Mouse (Mus musculus) activated CD4-positive, CD25-positive, alpha-beta regulatory T cell, adult 4 months (primary cell): ENCODE results near the gene 1700049E17Rik1. TPM values are rescaled to one million over a fixed set of nuclear protein-coding genes. Genes with fewer than 3 reads are reported as not detected.
"Not testable (repeated sequence)": the region's sequence is repeated elsewhere in the genome, so short reads cannot be mapped to it uniquely, and the experiment has no call there.

ENCODE experiments used
- ATAC-seq: one replicate; pipeline ENCODE4 v1.8.0; 2017
- polyA plus RNA-seq, 2 experiments: library from polyadenylated mRNA; unstranded; fragments of 100-300 nt; shearing (Covaris generic); gene quantifications; one replicate each; pipeline ENCODE4 v1.2.1; 2017

Gene 1700049E17Rik1
- not detected for polyA plus RNA-seq

- ATAC-seq, result not testable (repeated sequence)
Measured at GRCm38 (mm10) chr14:41924649-41925048, at the start of gene 1700049E17Rik1. Gene 1700049E17Rik1 (plus strand): TSS chr14:41924949.

- not testable (repeated sequence) for ATAC-seq
Measured at GRCm38 (mm10) chr14:41907190-41907589, 17.6 kb upstream of the 1700049E17Rik1 start, which contains the start of gene Gm7980. Gene Gm7980 (minus strand): TSS chr14:41907290.

GRCm38 (mm10) chr14:41943695-41944094, 18.9 kb downstream of the 1700049E17Rik1 start, which contains the start of gene 1700024B05Rik:
Gene 1700024B05Rik (plus strand): TSS chr14:41943995.
- ATAC-seq, result not testable (repeated sequence)

- ATAC-seq, result not testable (repeated sequence)
Measured at GRCm38 (mm10) chr14:41964095-41964494, 39.3 kb downstream of the 1700049E17Rik1 start.

GRCm38 (mm10) chr14:41967827-41968226, 43.1 kb downstream of the 1700049E17Rik1 start, which contains the start of gene Gm6401:
Gene Gm6401 (minus strand): TSS chr14:41967927.
- not testable (repeated sequence) for ATAC-seq

GRCm38 (mm10) chr14:41968596-41968995, 43.8 kb downstream of the 1700049E17Rik1 start:
- ATAC-seq, result not testable (repeated sequence)

Other genes with a start within 250 kb of the 1700049E17Rik1 start
- gene Gm8068, start 223.1 kb upstream of the 1700049E17Rik1 start, polyA plus RNA-seq, result not detected
- not detected for gene Gm7929, start 174.3 kb upstream of the 1700049E17Rik1 start, polyA plus RNA-seq
- gene Gm47189, start 152.5 kb upstream of the 1700049E17Rik1 start, polyA plus RNA-seq, result not detected
- gene Gm7980, start 17.7 kb upstream of the 1700049E17Rik1 start, polyA plus RNA-seq, result not detected
- not detected for gene 1700024B05Rik, start 19.0 kb downstream of the 1700049E17Rik1 start, polyA plus RNA-seq
- gene Gm6401, start 43.0 kb downstream of the 1700049E17Rik1 start, polyA plus RNA-seq, result not detected
- gene Gm3543, start 58.4 kb downstream of the 1700049E17Rik1 start, polyA plus RNA-seq, result not detected
- not detected for gene Gm7951, start 192.4 kb downstream of the 1700049E17Rik1 start, polyA plus RNA-seq
- gene Gm17027, start 237.7 kb downstream of the 1700049E17Rik1 start, polyA plus RNA-seq, result not detected